Mouse (Mus musculus): ENCODE data around the gene Eif2ak4. TPM values are rescaled to one million over a fixed set of nuclear protein-coding genes. Genes with fewer than 3 reads are reported as not detected.

Eif2ak4 gene
- 19.1 and 20.2 TPM in 2 replicates for polyA plus RNA-seq (2012; rRNA removed)

GRCm38 (mm10) chr2:118388341-118389335 is at the start of gene Eif2ak4:
Gene Eif2ak4 (plus strand): TSS chr2:118388618.

GRCm38 (mm10) chr2:118372901-118373571 is 15.4 kb upstream of the Eif2ak4 start, which contains the start of gene Gpr176:
Gene Gpr176 (minus strand): TSS chr2:118373419.

GRCm38 (mm10) chr2:118479550-118479909 is 91.1 kb downstream of the Eif2ak4 start, which contains the start of gene Srp14:
Gene Srp14 (minus strand): TSS chr2:118479711.

Other genes with a start within 250 kb of the Eif2ak4 start
- 4.7 and 5.4 TPM in 2 replicates for gene Fsip1, start 131.7 kb upstream of the Eif2ak4 start, polyA plus RNA-seq (2012; rRNA removed)
- 3.4 and 3.8 TPM in 2 replicates for gene Gpr176, start 15.2 kb upstream of the Eif2ak4 start, polyA plus RNA-seq (2012; rRNA removed)
- 230 and 254 TPM in 2 replicates for gene Srp14, start 91.1 kb downstream of the Eif2ak4 start, polyA plus RNA-seq (2012; rRNA removed)
- 4.5 and 5.0 TPM in 2 replicates for gene Bmf, start 161.1 kb downstream of the Eif2ak4 start, polyA plus RNA-seq (2012; rRNA removed)
- 7.8 and 11.1 TPM in 2 replicates for gene Bub1b, start 209.6 kb downstream of the Eif2ak4 start, polyA plus RNA-seq (2012; rRNA removed)

All from central nervous system, embryonic 18 days (tissue).